Mouse (Mus musculus): ENCODE results near the gene Zfp574. TPM values are rescaled to one million over a fixed set of nuclear protein-coding genes. Genes with fewer than 3 reads are reported as not detected.

The Zfp574 gene
- polyA plus RNA-seq, 1 experiment from 2014 or later, result 42.8 TPM

GRCm38 (mm10) chr7:25056951-25057350 lies 15.4 kb upstream of the Zfp574 start:
- peaks cover 94% of the 10 kb centered on the region for H3K36me3 ChIP-seq
- 89% methylated on average over 4 of the region's 4 CpGs for WGBS
- H3K9ac ChIP-seq (replicated peaks), result no peak overlapping the region
- H3K4me3 ChIP-seq, result no peak overlapping the region
- no peaks in the 10 kb centered on the region for H3K9me3 ChIP-seq
- H3K27ac ChIP-seq (replicated peaks), result no peak overlapping the region
- H3K4me1 ChIP-seq, result no peaks in the 10 kb centered on the region
- H3K4me2 ChIP-seq (replicated peaks), result no peak overlapping the region
- ATAC-seq (ENCODE audit: low FRiP score, low read depth), result no peak
- H3K27me3 ChIP-seq, result no peaks in the 10 kb centered on the region

GRCm38 (mm10) chr7:25057888-25058287 lies 14.5 kb upstream of the Zfp574 start:
- H3K4me2 ChIP-seq (replicated peaks), result no peak overlapping the region
- H3K9ac ChIP-seq (replicated peaks), result no peak overlapping the region
- H3K4me3 ChIP-seq, result no peak overlapping the region
- WGBS, result 97% methylated on average over 5 of the region's 5 CpGs
- H3K4me1 ChIP-seq, result no peaks in the 10 kb centered on the region
- peaks cover 96% of the 10 kb centered on the region for H3K36me3 ChIP-seq
- ATAC-seq (ENCODE audit: low FRiP score, low read depth), result no peak
- no peaks in the 10 kb centered on the region for H3K9me3 ChIP-seq
- H3K27ac ChIP-seq (replicated peaks), result no peak overlapping the region
- no peaks in the 10 kb centered on the region for H3K27me3 ChIP-seq

- Histone ChIP-seq H3K4me2 (replicated peaks) (no peak overlapping the region), H3K9me3 (no peaks in the 10 kb centered on the region), H3K4me3 (no peak overlapping the region), H3K4me1 (no peaks in the 10 kb centered on the region), H3K36me3 (peaks cover 96% of the 10 kb centered on the region), H3K27me3 (no peaks in the 10 kb centered on the region), H3K27ac (replicated peaks) (no peak overlapping the region), H3K9ac (replicated peaks) (no peak overlapping the region)
- no peak for ATAC-seq (ENCODE audit: low FRiP score, low read depth)
- 94% methylated on average over 8 of the region's 8 CpGs for WGBS
These were observed 14.0 kb upstream of the Zfp574 start for GRCm38 (mm10) chr7:25058394-25058793.

GRCm38 (mm10) chr7:25058836-25059235 lies 13.5 kb upstream of the Zfp574 start:
- Histone ChIP-seq H3K27ac (replicated peaks) (no peak overlapping the region), H3K4me2 (replicated peaks) (no peak overlapping the region), H3K4me1 (no peaks in the 10 kb centered on the region), H3K36me3 (peaks cover 96% of the 10 kb centered on the region), H3K27me3 (no peaks in the 10 kb centered on the region), H3K4me3 (no peak overlapping the region), H3K9me3 (no peaks in the 10 kb centered on the region), H3K9ac (replicated peaks) (no peak overlapping the region)
- no peak for ATAC-seq (ENCODE audit: low FRiP score, low read depth)
- 95% methylated on average over 14 of the region's 14 CpGs for WGBS

GRCm38 (mm10) chr7:25063346-25063745 lies 9.0 kb upstream of the Zfp574 start:
- peaks cover 6% of the 10 kb centered on the region for H3K4me1 ChIP-seq
- H3K4me2 ChIP-seq (replicated peaks), result no peak overlapping the region
- 94% methylated on average over 6 of the region's 6 CpGs for WGBS
- no peaks in the 10 kb centered on the region for H3K9me3 ChIP-seq
- H3K9ac ChIP-seq (replicated peaks), result no peak overlapping the region
- H3K27me3 ChIP-seq, result no peaks in the 10 kb centered on the region
- H3K36me3 ChIP-seq, result peaks cover 96% of the 10 kb centered on the region
- no peak for ATAC-seq (ENCODE audit: low FRiP score, low read depth)
- H3K4me3 ChIP-seq, result no peak overlapping the region
- no peak overlapping the region for H3K27ac ChIP-seq (replicated peaks)

GRCm38 (mm10) chr7:25063900-25064299 lies 8.5 kb upstream of the Zfp574 start:
- no peak overlapping the region for H3K4me3 ChIP-seq
- H3K4me1 ChIP-seq, result peaks cover 12% of the 10 kb centered on the region
- H3K36me3 ChIP-seq, result peaks cover 91% of the 10 kb centered on the region
- no peak overlapping the region for H3K9ac ChIP-seq (replicated peaks)
- H3K4me2 ChIP-seq (replicated peaks), result no peak overlapping the region
- no peak overlapping the region for H3K27ac ChIP-seq (replicated peaks)
- no peaks in the 10 kb centered on the region for H3K9me3 ChIP-seq
- WGBS, result 92% methylated on average over 8 of the region's 8 CpGs
- no peaks in the 10 kb centered on the region for H3K27me3 ChIP-seq
- ATAC-seq (ENCODE audit: low FRiP score, low read depth), result no peak

- no peaks in the 10 kb centered on the region for H3K27me3 ChIP-seq
- H3K9me3 ChIP-seq, result no peaks in the 10 kb centered on the region
- peaks cover 59% of the 10 kb centered on the region for H3K36me3 ChIP-seq
- no peak overlapping the region for H3K4me2 ChIP-seq (replicated peaks)
- 98% methylated on average over 7 of the region's 7 CpGs for WGBS
- H3K27ac ChIP-seq (replicated peaks), result no peak overlapping the region
- ATAC-seq (ENCODE audit: low FRiP score, low read depth), result no peak
- no peak overlapping the region for H3K4me3 ChIP-seq
- no peak overlapping the region for H3K9ac ChIP-seq (replicated peaks)
- H3K4me1 ChIP-seq, result peaks cover 43% of the 10 kb centered on the region
These were observed 5.0 kb upstream of the Zfp574 start for GRCm38 (mm10) chr7:25067338-25067737.

GRCm38 (mm10) chr7:25067909-25068656 lies 4.3 kb upstream of the Zfp574 start:
- Histone ChIP-seq H3K9me3 (no peaks in the 10 kb centered on the region), H3K36me3 (peaks cover 51% of the 10 kb centered on the region), H3K9ac (replicated peaks) (0 out of 2 replicates have a peak overlapping the region, but pooled peaks have one; percentile 7), H3K4me1 (peaks cover 46% of the 10 kb centered on the region), H3K4me2 (replicated peaks) (peak overlapping the region; percentile 79), H3K27me3 (no peaks in the 10 kb centered on the region), H3K27ac (replicated peaks) (no peak overlapping the region), H3K4me3 (no peak overlapping the region)
- 86% methylated on average over 22 of the region's 22 CpGs for WGBS
- no peak for ATAC-seq (ENCODE audit: low FRiP score, low read depth)

GRCm38 (mm10) chr7:25068724-25069123 lies 3.6 kb upstream of the Zfp574 start:
- H3K36me3 ChIP-seq, result peaks cover 45% of the 10 kb centered on the region
- ATAC-seq (ENCODE audit: low FRiP score, low read depth), result peak; percentile 41; the same call in 1 of the 2 replicates
- no peaks in the 10 kb centered on the region for H3K9me3 ChIP-seq
- peak overlapping the region; percentile 72; the same call in 1 of the 2 replicates for H3K27ac ChIP-seq (replicated peaks)
- H3K9ac ChIP-seq (replicated peaks), result no peak overlapping the region
- 4% methylated on average over 2 of the region's 2 CpGs for WGBS
- H3K27me3 ChIP-seq, result no peaks in the 10 kb centered on the region
- peaks cover 53% of the 10 kb centered on the region for H3K4me1 ChIP-seq
- peak overlapping the region; percentile 79 for H3K4me2 ChIP-seq (replicated peaks)
- no peak overlapping the region for H3K4me3 ChIP-seq

- 0% methylated on average over 16 of the region's 33 CpGs for WGBS
- peaks cover 6% of the 10 kb centered on the region for H3K36me3 ChIP-seq
- peak overlapping the region; percentile 79 for H3K4me3 ChIP-seq
- peak; percentile 17 for ATAC-seq (ENCODE audit: low FRiP score, low read depth)
- peak overlapping the region; percentile 93 for H3K27ac ChIP-seq (replicated peaks)
- H3K4me1 ChIP-seq, result peaks cover 71% of the 10 kb centered on the region
- H3K4me2 ChIP-seq (replicated peaks), result peak overlapping the region; percentile 79
- H3K9ac ChIP-seq (replicated peaks), result peak overlapping the region; percentile 95
- H3K27me3 ChIP-seq, result no peaks in the 10 kb centered on the region
- H3K9me3 ChIP-seq, result no peaks in the 10 kb centered on the region
These were observed 486 bp downstream of the Zfp574 start for GRCm38 (mm10) chr7:25072716-25073390.

GRCm38 (mm10) chr7:25073924-25074323 lies 1.6 kb downstream of the Zfp574 start:
- no peak overlapping the region for H3K4me3 ChIP-seq
- H3K4me1 ChIP-seq, result peaks cover 71% of the 10 kb centered on the region
- no peak overlapping the region for H3K4me2 ChIP-seq (replicated peaks)
- no peak for ATAC-seq (ENCODE audit: low FRiP score, low read depth)
- peak overlapping the region; percentile 93 for H3K27ac ChIP-seq (replicated peaks)
- no peaks in the 10 kb centered on the region for H3K36me3 ChIP-seq
- H3K9ac ChIP-seq (replicated peaks), result no peak overlapping the region
- no peaks in the 10 kb centered on the region for H3K27me3 ChIP-seq
- 91% methylated on average over 8 of the region's 8 CpGs for WGBS
- no peaks in the 10 kb centered on the region for H3K9me3 ChIP-seq

GRCm38 (mm10) chr7:25076296-25076662 lies 3.9 kb downstream of the Zfp574 start:
- no peak for ATAC-seq (ENCODE audit: low FRiP score, low read depth)

More at GRCm38 (mm10) chr7:25076296-25076662, 3.9 kb downstream of the Zfp574 start:
- Histone ChIP-seq H3K4me1 (peaks cover 56% of the 10 kb centered on the region), H3K9ac (replicated peaks) (peak overlapping the region; percentile 67), H3K4me3 (peak overlapping the region; percentile 94), H3K9me3 (no peaks in the 10 kb centered on the region), H3K27me3 (no peaks in the 10 kb centered on the region), H3K36me3 (peaks cover 20% of the 10 kb centered on the region), H3K27ac (replicated peaks) (peak overlapping the region; percentile 97), H3K4me2 (replicated peaks) (peak overlapping the region; percentile 61)
- WGBS, result 23% methylated on average over 7 of the region's 7 CpGs
